Mouse (Mus musculus) stomach, postnatal 0 days (tissue): ENCODE measurements at regions not wholly inside any gene's neighbourhood (a gene's known extent, or its start where the extent isn't known, plus 50 kb on each side); places are given as distances from the start of the nearest gene placed in this dataset.

Experiments used
- ATAC-seq: fragments of 200-750 bp; cut with Nextera tagmentation; 2 replicates; pipeline ENCODE4 v1.8.0; 2017; ENCODE audit not compliant: low FRiP score, low TSS enrichment
- DNase-seq: peaks from one replicate; pipeline ENCODE4 v3.0.0-alpha.2; 2016; ENCODE audit warnings: low spot score
- H3K27ac ChIP-seq: fragments of 300-500 bp; sonication (generic); replicated peaks from 2 replicates; pipeline ENCODE4 v1.5.1; 2014; ENCODE audit warnings: mild to moderate bottlenecking, control low read depth
- H3K27me3 ChIP-seq: fragments of 300-500 bp; sonication (generic); 2 replicates; pipeline ENCODE4 v1.6.1; 2014; ENCODE audit warnings: low read length; ENCODE audit not compliant: control insufficient read depth, insufficient read depth
- H3K36me3 ChIP-seq: fragments of 300-500 bp; sonication (generic); 2 replicates; pipeline ENCODE4 v1.6.1; 2014; ENCODE audit warnings: low read length, mixed read lengths; ENCODE audit not compliant: control insufficient read depth, insufficient read depth
- H3K4me1 ChIP-seq: fragments of 300-500 bp; sonication (generic); replicated peaks from 2 replicates; pipeline ENCODE4 v1.6.1; 2014; ENCODE audit warnings: antibody characterized with exemption; ENCODE audit not compliant: control insufficient read depth, insufficient read depth
- H3K4me2 ChIP-seq: fragments of 300-500 bp; sonication (generic); replicated peaks from 2 replicates; pipeline ENCODE4 v1.6.1; 2014; ENCODE audit warnings: low read depth, mild to moderate bottlenecking, control low read depth, moderate library complexity
- H3K4me3 ChIP-seq: fragments of 300-500 bp; sonication (generic); 2 replicates; pipeline ENCODE4 v1.5.1; 2014; ENCODE audit warnings: low read depth, low read length, control low read depth
- H3K9ac ChIP-seq: fragments of 300-500 bp; sonication (generic); 2 replicates; pipeline ENCODE4 v1.6.1; 2014; ENCODE audit warnings: mild to moderate bottlenecking, low read length, control low read depth, mixed read lengths
- H3K9me3 ChIP-seq: fragments of 300-500 bp; sonication (generic); 2 replicates; pipeline ENCODE4 v1.6.1; 2016; ENCODE audit warnings: low read length; ENCODE audit not compliant: control insufficient read depth
- CTCF ChIP-seq: IDR thresholded peaks from 2 replicates; pipeline ENCODE4 v1.5.1; 2016; ENCODE audit warnings: antibody characterized with exemption, low read depth, mild to moderate bottlenecking, moderate library complexity
- EP300 ChIP-seq: optimal IDR thresholded peaks from 2 replicates; pipeline ENCODE3; 2016; ENCODE audit warnings: antibody characterized with exemption
- WGBS: fragments of 180-500 bp; shearing (Covaris S2); extraction: QIAGEN DNeasy Blood & Tissue Kit; methylation state at CpG from one replicate; pipeline ENCODE4 v1.1.7; 2014; 5-methylcytosine and 5-hydroxymethylcytosine counted together

DNA sequence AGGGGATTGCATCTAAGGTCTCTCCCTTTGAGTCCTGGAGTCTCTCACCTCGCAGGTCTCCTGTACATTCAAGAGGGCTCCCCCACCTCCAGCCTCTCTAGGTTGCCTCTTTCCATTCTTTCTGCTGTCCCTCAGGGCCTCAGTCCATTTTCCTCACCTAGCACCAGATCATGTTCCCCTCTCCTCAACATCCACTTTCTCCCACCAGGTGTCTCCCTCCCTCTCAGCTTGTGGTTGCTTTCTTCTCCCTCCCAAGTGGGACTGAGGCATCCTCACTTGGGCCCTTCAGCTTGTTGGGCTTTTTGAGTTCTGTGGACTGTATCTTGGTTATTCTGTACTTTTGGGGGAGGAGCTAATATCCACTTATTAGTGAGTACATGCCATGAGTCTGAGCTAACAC, 127.7 kb upstream of the Mdfic start:
- TF ChIP-seq EP300 (no peak), CTCF (peak; percentile 50)
- Histone ChIP-seq H3K4me1 (no peaks in the 10 kb centered on the region), H3K9ac (no peak overlapping the region), H3K36me3 (no peaks in the 10 kb centered on the region), H3K27ac (no peak overlapping the region), H3K27me3 (no peaks in the 10 kb centered on the region), H3K9me3 (no peaks in the 10 kb centered on the region), H3K4me2 (no peak overlapping the region), H3K4me3 (no peak overlapping the region)
- ATAC-seq (no peak), DNase-seq (no peak)
- 67% methylated on average over 1 of the region's 1 CpGs for WGBS

DNA sequence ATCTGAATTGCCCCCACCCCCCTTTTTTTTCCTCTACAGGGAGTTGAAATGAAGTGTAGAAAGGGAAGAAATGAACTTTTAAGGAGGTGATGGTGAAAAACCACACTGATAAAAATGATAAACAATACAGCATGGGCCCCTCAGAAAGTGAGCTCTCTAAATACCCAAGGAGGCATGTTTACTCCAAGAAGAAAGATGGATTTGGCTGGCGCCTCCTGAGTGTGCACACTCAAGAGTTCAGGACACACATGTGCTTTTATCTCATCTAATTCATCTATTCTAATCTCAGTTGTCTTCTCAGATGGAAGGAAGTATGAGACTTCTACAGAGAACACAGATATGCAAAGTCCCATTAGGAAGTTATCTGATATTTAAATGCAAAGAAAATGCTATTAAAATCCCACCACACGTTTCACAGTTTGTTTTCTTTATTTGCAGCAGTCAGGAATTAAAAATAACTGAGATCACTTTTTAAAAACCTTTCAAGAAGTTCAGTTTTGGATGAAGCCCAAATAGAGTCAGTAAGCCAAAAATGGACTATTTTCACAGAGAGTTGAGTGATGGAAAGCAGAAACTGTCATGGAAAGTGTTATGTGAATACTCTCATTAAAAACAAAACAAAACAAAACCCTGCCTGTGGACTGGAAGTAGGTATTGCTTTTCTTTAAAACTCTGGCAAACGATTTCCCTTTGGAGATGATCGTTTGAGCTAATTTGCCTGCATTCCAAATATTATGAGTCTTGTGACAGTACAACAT, 123.1 kb upstream of the Mdfic start:
- H3K4me2 ChIP-seq = no peak overlapping the region
- DNase-seq (no peak), ATAC-seq (no peak)
- H3K36me3 ChIP-seq = no peaks in the 10 kb centered on the region
- WGBS = 26% methylated on average over 4 of the region's 4 CpGs
- no peak overlapping the region for H3K27ac ChIP-seq
- no peaks in the 10 kb centered on the region for H3K9me3 ChIP-seq
- H3K4me3 ChIP-seq = no peak overlapping the region
- no peak overlapping the region for H3K9ac ChIP-seq
- H3K4me1 ChIP-seq = no peaks in the 10 kb centered on the region
- TF ChIP-seq EP300 (no peak), CTCF (no peak)
- H3K27me3 ChIP-seq = no peaks in the 10 kb centered on the region

GRCm38 (mm10) chr6:15610208-15610607, 110.3 kb upstream of the Mdfic start:
- ATAC-seq (no peak), DNase-seq (no peak)
- TF ChIP-seq CTCF = no peak
- TF ChIP-seq EP300 = no peak
- no peaks in the 10 kb centered on the region for H3K27me3 ChIP-seq
- no peak overlapping the region for H3K27ac ChIP-seq
- no peak overlapping the region for H3K9ac ChIP-seq
- no peak overlapping the region for H3K4me3 ChIP-seq
- no peak overlapping the region for H3K4me2 ChIP-seq
- no peaks in the 10 kb centered on the region for H3K36me3 ChIP-seq
- no peaks in the 10 kb centered on the region for H3K4me1 ChIP-seq
- H3K9me3 ChIP-seq = no peaks in the 10 kb centered on the region

DNA sequence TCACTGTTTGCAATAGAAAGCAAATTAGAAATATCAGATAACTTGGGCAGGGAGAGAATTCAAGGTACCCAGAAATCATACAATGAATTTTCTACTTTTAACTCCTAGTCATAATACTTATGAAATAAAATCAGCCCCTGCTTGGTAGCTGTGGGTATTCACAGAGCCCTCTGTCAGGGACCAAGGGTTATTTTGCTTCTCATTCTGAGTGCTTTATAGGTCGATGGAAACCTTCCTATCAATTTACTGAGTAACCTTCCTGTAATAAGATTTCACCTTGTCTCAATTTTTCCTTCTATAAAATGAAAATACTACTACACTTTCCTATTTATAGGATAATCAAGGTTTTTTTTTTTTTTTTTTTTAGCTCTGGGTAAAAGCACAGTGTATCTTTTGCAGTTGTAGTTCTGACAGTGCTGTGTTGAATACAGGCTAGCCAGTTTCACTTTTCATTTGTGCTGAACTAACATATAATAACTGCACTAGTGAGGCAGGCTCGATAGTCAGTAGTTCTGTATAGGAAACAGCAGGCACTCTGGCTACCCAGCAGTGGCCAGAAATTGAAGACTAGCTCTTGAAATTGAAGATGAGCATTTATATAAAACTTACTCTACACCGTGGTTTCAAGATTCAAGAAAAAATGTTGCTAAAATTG, 94.4 kb upstream of the Mdfic start:
- Histone ChIP-seq H3K36me3 (no peaks in the 10 kb centered on the region), H3K4me2 (no peak overlapping the region), H3K4me3 (no peak overlapping the region), H3K27ac (no peak overlapping the region), H3K9ac (no peak overlapping the region), H3K4me1 (no peaks in the 10 kb centered on the region), H3K27me3 (no peaks in the 10 kb centered on the region), H3K9me3 (no peaks in the 10 kb centered on the region)
- no peak for ATAC-seq
- no peak for DNase-seq
- WGBS = 71% methylated on average over 3 of the region's 3 CpGs
- no peak for TF ChIP-seq CTCF
- TF ChIP-seq EP300 = no peak

GRCm38 (mm10) chr6:15638548-15638947, 81.9 kb upstream of the Mdfic start:
- Histone ChIP-seq H3K4me1 (no peaks in the 10 kb centered on the region), H3K27me3 (no peaks in the 10 kb centered on the region), H3K9me3 (no peaks in the 10 kb centered on the region), H3K4me3 (no peak overlapping the region), H3K4me2 (no peak overlapping the region), H3K27ac (no peak overlapping the region), H3K36me3 (no peaks in the 10 kb centered on the region), H3K9ac (no peak overlapping the region)
- TF ChIP-seq EP300 = no peak
- no peak for TF ChIP-seq CTCF
- DNase-seq (no peak), ATAC-seq (no peak)
- WGBS = 81% methylated on average over 14 of the region's 14 CpGs

DNA sequence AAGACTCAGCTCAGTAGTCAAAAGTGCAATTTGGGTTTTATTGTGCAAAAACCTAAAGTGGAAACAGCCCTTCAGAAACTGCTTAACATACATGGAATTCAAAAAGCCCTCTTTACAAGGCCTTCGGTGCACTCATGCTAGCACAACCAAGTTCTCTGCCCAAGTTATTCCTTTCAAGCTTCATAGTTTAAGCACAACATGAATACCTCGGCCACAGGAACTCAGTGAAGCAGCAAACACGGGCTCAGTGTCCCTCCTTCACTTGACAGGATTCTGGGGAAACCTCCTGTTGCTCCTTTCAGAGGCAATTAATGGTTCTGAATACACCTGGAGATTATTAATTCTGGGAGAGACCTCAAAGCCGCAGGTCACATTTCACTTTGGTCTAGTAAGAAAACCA, 81.1 kb upstream of the Mdfic start:
- ATAC-seq = no peak
- Histone ChIP-seq H3K9me3 (no peaks in the 10 kb centered on the region), H3K9ac (no peak overlapping the region), H3K36me3 (no peaks in the 10 kb centered on the region), H3K4me2 (no peak overlapping the region), H3K27me3 (no peaks in the 10 kb centered on the region), H3K27ac (no peak overlapping the region), H3K4me3 (no peak overlapping the region), H3K4me1 (no peaks in the 10 kb centered on the region)
- DNase-seq = no peak
- 56% methylated on average over 4 of the region's 4 CpGs for WGBS
- TF ChIP-seq EP300 = no peak
- TF ChIP-seq CTCF = no peak
